Mouse (Mus musculus): ENCODE results near the gene Kif1b. TPM values are rescaled to one million over a fixed set of nuclear protein-coding genes. Genes with fewer than 3 reads are reported as not detected.

The Kif1b gene
- polyA plus RNA-seq, 1 experiment from 2014 or later: 50.7 TPM

- Histone ChIP-seq H3K4me2 (replicated peaks; ENCODE audit: low read depth, low read length) (no peak overlapping the region), H3K4me3 (ENCODE audit: low read depth, low read length) (no peak overlapping the region), H3K9ac (replicated peaks; ENCODE audit: low read depth, low read length) (no peak overlapping the region), H3K36me3 (ENCODE audit: control insufficient read depth, insufficient read depth, low read length) (peaks cover 50% of the 10 kb centered on the region), H3K27ac (ENCODE audit: low read length) (no peak overlapping the region), H3K27me3 (ENCODE audit: control insufficient read depth, insufficient read depth, low read length) (no peaks in the 10 kb centered on the region), H3K9me3 (ENCODE audit: control insufficient read depth, low read depth, low read length) (no peaks in the 10 kb centered on the region), H3K4me1 (ENCODE audit: control insufficient read depth, insufficient read depth, low read length) (no peaks in the 10 kb centered on the region)
- WGBS: 96% methylated on average over 6 of the region's 6 CpGs
- ATAC-seq (ENCODE audit: insufficient number of reproducible peaks, insufficient read depth, low FRiP score, low read depth): no peak
Measured at GRCm38 (mm10) chr4:149270541-149270940, 37.0 kb downstream of the Kif1b start.

- Histone ChIP-seq H3K4me3 (ENCODE audit: low read depth, low read length) (no peak overlapping the region), H3K9ac (replicated peaks; ENCODE audit: low read depth, low read length) (no peak overlapping the region), H3K4me2 (replicated peaks; ENCODE audit: low read depth, low read length) (no peak overlapping the region), H3K4me1 (ENCODE audit: control insufficient read depth, insufficient read depth, low read length) (no peaks in the 10 kb centered on the region), H3K9me3 (ENCODE audit: control insufficient read depth, low read depth, low read length) (no peaks in the 10 kb centered on the region), H3K36me3 (ENCODE audit: control insufficient read depth, insufficient read depth, low read length) (peaks cover 43% of the 10 kb centered on the region), H3K27me3 (ENCODE audit: control insufficient read depth, insufficient read depth, low read length) (no peaks in the 10 kb centered on the region), H3K27ac (ENCODE audit: low read length) (no peak overlapping the region)
- ATAC-seq (ENCODE audit: insufficient number of reproducible peaks, insufficient read depth, low FRiP score, low read depth): no peak
- WGBS: 78% methylated on average over 4 of the region's 4 CpGs
Measured at GRCm38 (mm10) chr4:149269026-149269425, 38.5 kb downstream of the Kif1b start.

DNA sequence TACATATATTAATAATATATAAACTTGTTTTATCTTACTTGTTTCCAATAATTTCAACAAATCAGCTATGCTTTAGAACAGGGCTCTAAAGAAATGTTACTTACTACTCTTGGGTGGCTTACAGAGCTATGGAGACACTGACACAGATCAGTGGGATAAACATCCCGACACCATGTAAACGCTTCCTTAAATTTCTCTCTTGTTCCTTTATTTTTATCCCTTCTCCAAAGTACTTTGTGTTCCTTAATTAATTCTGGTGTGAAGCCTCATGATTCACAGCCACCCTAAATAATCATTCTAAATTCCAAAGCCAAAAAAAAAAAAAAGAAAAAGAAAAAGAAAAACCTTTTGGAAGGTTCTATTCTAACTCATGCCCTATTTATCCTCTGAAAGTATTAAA, 42.6 kb downstream of the Kif1b start:
- Histone ChIP-seq H3K36me3 (ENCODE audit: control insufficient read depth, insufficient read depth, low read length) (peaks cover 29% of the 10 kb centered on the region), H3K4me2 (replicated peaks; ENCODE audit: low read depth, low read length) (no peak overlapping the region), H3K9ac (replicated peaks; ENCODE audit: low read depth, low read length) (no peak overlapping the region), H3K4me1 (ENCODE audit: control insufficient read depth, insufficient read depth, low read length) (no peaks in the 10 kb centered on the region), H3K4me3 (ENCODE audit: low read depth, low read length) (no peak overlapping the region), H3K27ac (ENCODE audit: low read length) (no peak overlapping the region), H3K9me3 (ENCODE audit: control insufficient read depth, low read depth, low read length) (no peaks in the 10 kb centered on the region), H3K27me3 (ENCODE audit: control insufficient read depth, insufficient read depth, low read length) (no peaks in the 10 kb centered on the region)
- no peak for ATAC-seq (ENCODE audit: insufficient number of reproducible peaks, insufficient read depth, low FRiP score, low read depth)
- 87% methylated on average over 2 of the region's 2 CpGs for WGBS

DNA sequence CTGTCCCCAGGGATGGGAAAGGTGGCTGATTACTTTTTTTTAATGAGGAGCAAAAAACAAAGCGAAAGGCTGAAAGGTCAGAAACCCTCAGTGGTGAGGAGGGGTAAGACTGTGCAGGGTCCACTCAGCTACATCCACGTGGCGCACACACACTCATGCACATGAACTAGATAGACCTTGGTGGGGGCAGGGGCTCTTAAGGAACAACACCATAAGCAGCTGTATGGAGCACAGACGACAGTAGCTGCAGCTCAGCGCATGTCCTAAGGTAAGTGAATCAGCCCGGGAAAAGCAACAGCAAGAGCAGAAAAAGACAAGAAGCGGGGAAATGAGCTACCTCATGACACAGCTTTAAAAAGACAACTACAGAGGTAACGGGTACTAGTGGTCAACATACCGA, 44.3 kb downstream of the Kif1b start:
- Histone ChIP-seq H3K4me1 (ENCODE audit: control insufficient read depth, insufficient read depth, low read length) (no peaks in the 10 kb centered on the region), H3K9ac (replicated peaks; ENCODE audit: low read depth, low read length) (no peak overlapping the region), H3K36me3 (ENCODE audit: control insufficient read depth, insufficient read depth, low read length) (peaks cover 25% of the 10 kb centered on the region), H3K4me2 (replicated peaks; ENCODE audit: low read depth, low read length) (no peak overlapping the region), H3K27me3 (ENCODE audit: control insufficient read depth, insufficient read depth, low read length) (no peaks in the 10 kb centered on the region), H3K4me3 (ENCODE audit: low read depth, low read length) (no peak overlapping the region), H3K9me3 (ENCODE audit: control insufficient read depth, low read depth, low read length) (no peaks in the 10 kb centered on the region), H3K27ac (ENCODE audit: low read length) (no peak overlapping the region)
- WGBS: 90% methylated on average over 9 of the region's 9 CpGs
- no peak for ATAC-seq (ENCODE audit: insufficient number of reproducible peaks, insufficient read depth, low FRiP score, low read depth)

DNA sequence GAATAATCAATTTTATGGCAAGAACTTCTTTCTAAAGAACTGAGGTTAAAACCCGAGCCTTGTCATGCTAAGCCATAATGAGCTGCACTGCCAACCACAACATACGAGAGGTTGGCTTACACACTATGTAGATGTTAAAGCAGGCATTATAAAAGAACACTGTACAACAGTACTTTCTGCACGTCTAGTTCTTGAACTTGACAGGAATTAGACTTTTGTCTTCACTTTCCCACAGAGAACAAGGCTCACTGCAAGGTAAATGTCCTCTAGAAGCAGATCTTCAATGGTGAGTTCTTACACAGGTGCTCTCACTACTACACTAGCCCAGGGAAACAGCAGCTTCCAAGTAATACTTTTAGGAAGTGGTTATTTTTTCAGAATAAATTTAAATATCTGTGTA, 46.0 kb downstream of the Kif1b start:
- peaks cover 20% of the 10 kb centered on the region for H3K36me3 ChIP-seq (ENCODE audit: control insufficient read depth, insufficient read depth, low read length)
- no peak overlapping the region for H3K4me2 ChIP-seq (replicated peaks; ENCODE audit: low read depth, low read length)
- no peaks in the 10 kb centered on the region for H3K9me3 ChIP-seq (ENCODE audit: control insufficient read depth, low read depth, low read length)
- H3K27ac ChIP-seq (ENCODE audit: low read length): no peak overlapping the region
- ATAC-seq (ENCODE audit: insufficient number of reproducible peaks, insufficient read depth, low FRiP score, low read depth): no peak
- H3K4me1 ChIP-seq (ENCODE audit: control insufficient read depth, insufficient read depth, low read length): no peaks in the 10 kb centered on the region
- H3K9ac ChIP-seq (replicated peaks; ENCODE audit: low read depth, low read length): no peak overlapping the region
- H3K4me3 ChIP-seq (ENCODE audit: low read depth, low read length): no peak overlapping the region
- H3K27me3 ChIP-seq (ENCODE audit: control insufficient read depth, insufficient read depth, low read length): no peaks in the 10 kb centered on the region
- WGBS: 73% methylated on average over 3 of the region's 3 CpGs

GRCm38 (mm10) chr4:149260911-149261310, 46.6 kb downstream of the Kif1b start:
- no peak overlapping the region for H3K27ac ChIP-seq (ENCODE audit: low read length)
- no peaks in the 10 kb centered on the region for H3K9me3 ChIP-seq (ENCODE audit: control insufficient read depth, low read depth, low read length)
- peaks cover 15% of the 10 kb centered on the region for H3K36me3 ChIP-seq (ENCODE audit: control insufficient read depth, insufficient read depth, low read length)
- no peaks in the 10 kb centered on the region for H3K4me1 ChIP-seq (ENCODE audit: control insufficient read depth, insufficient read depth, low read length)
- H3K9ac ChIP-seq (replicated peaks; ENCODE audit: low read depth, low read length): no peak overlapping the region
- no peaks in the 10 kb centered on the region for H3K27me3 ChIP-seq (ENCODE audit: control insufficient read depth, insufficient read depth, low read length)
- ATAC-seq (ENCODE audit: insufficient number of reproducible peaks, insufficient read depth, low FRiP score, low read depth): no peak
- H3K4me3 ChIP-seq (ENCODE audit: low read depth, low read length): no peak overlapping the region
- 77% methylated on average over 3 of the region's 3 CpGs for WGBS
- H3K4me2 ChIP-seq (replicated peaks; ENCODE audit: low read depth, low read length): no peak overlapping the region

- peaks cover 12% of the 10 kb centered on the region for H3K36me3 ChIP-seq (ENCODE audit: control insufficient read depth, insufficient read depth, low read length)
- ATAC-seq (ENCODE audit: insufficient number of reproducible peaks, insufficient read depth, low FRiP score, low read depth): no peak
- WGBS: 90% methylated on average over 9 of the region's 9 CpGs
- no peak overlapping the region for H3K4me3 ChIP-seq (ENCODE audit: low read depth, low read length)
- no peaks in the 10 kb centered on the region for H3K4me1 ChIP-seq (ENCODE audit: control insufficient read depth, insufficient read depth, low read length)
- H3K4me2 ChIP-seq (replicated peaks; ENCODE audit: low read depth, low read length): no peak overlapping the region
- no peak overlapping the region for H3K9ac ChIP-seq (replicated peaks; ENCODE audit: low read depth, low read length)
- no peaks in the 10 kb centered on the region for H3K9me3 ChIP-seq (ENCODE audit: control insufficient read depth, low read depth, low read length)
- H3K27ac ChIP-seq (ENCODE audit: low read length): no peak overlapping the region
- H3K27me3 ChIP-seq (ENCODE audit: control insufficient read depth, insufficient read depth, low read length): no peaks in the 10 kb centered on the region
Measured at GRCm38 (mm10) chr4:149259391-149260094, 48.0 kb downstream of the Kif1b start.

GRCm38 (mm10) chr4:149258926-149259325, 48.6 kb downstream of the Kif1b start:
- ATAC-seq (ENCODE audit: insufficient number of reproducible peaks, insufficient read depth, low FRiP score, low read depth): no peak
- Histone ChIP-seq H3K27me3 (ENCODE audit: control insufficient read depth, insufficient read depth, low read length) (no peaks in the 10 kb centered on the region), H3K4me1 (ENCODE audit: control insufficient read depth, insufficient read depth, low read length) (no peaks in the 10 kb centered on the region), H3K27ac (ENCODE audit: low read length) (no peak overlapping the region), H3K9ac (replicated peaks; ENCODE audit: low read depth, low read length) (no peak overlapping the region), H3K4me2 (replicated peaks; ENCODE audit: low read depth, low read length) (no peak overlapping the region), H3K36me3 (ENCODE audit: control insufficient read depth, insufficient read depth, low read length) (peaks cover 12% of the 10 kb centered on the region), H3K9me3 (ENCODE audit: control insufficient read depth, low read depth, low read length) (no peaks in the 10 kb centered on the region), H3K4me3 (ENCODE audit: low read depth, low read length) (no peak overlapping the region)
- WGBS: 76% methylated on average over 3 of the region's 3 CpGs
